In genomic region chr12:100990291-100990690, GRCm38 (mm10) we compare ENCODE assay signal across 12 mouse cellular contexts. TPM values are rescaled to one million over a fixed set of nuclear protein-coding genes. Genes with fewer than 3 reads are reported as not detected.
A peak's percentile ranks its signal among the peaks of the same experiment; 100 is the strongest.
DNase-seq lines count a peak whose midpoint lies in the region; ATAC-seq and TF ChIP-seq lines count a peak whose summit lies in the region.
"Had no signal": no experiment of that assay in that cellular context is flagged by ENCODE, and none has a peak within 500 bp of the region (broad histone marks: within the 10 kb centered on the region; RNA-seq: fewer than 3 reads in every experiment).

No protein-coding gene starts in this region.

- H3K4me2 ChIP-seq in embryonic facial prominence, embryonic 14.5 days (ENCODE audit: low read depth, low read length), result no peak overlapping the region
- no peak overlapping the region for H3K4me2 ChIP-seq in hindbrain, postnatal 0 days (ENCODE audit: low read depth, low read length)
- no peak overlapping the region for H3K4me2 ChIP-seq in neural tube, embryonic 14.5 days (ENCODE audit: low read depth, low read length)
- H3K4me2 ChIP-seq: embryonic facial prominence, embryonic 15.5 days; liver, embryonic 11.5 days had no signal

- H3K36me3 ChIP-seq in embryonic facial prominence, embryonic 14.5 days (ENCODE audit: control insufficient read depth, insufficient read depth, low read length), result no peaks in the 10 kb centered on the region
- no peaks in the 10 kb centered on the region for H3K36me3 ChIP-seq in hindbrain, postnatal 0 days (ENCODE audit: insufficient read depth, low read length)
- no peaks in the 10 kb centered on the region for H3K36me3 ChIP-seq in neural tube, embryonic 14.5 days (ENCODE audit: control insufficient read depth, insufficient read depth, low read length)
- H3K36me3 ChIP-seq: embryonic facial prominence, embryonic 15.5 days had no signal

- H3K27me3 ChIP-seq in embryonic facial prominence, embryonic 14.5 days (replicated peaks; ENCODE audit: control insufficient read depth, insufficient read depth, low read length), result no peaks in the 10 kb centered on the region
- H3K27me3 ChIP-seq in hindbrain, postnatal 0 days (ENCODE audit: insufficient read depth, low read length), result no peaks in the 10 kb centered on the region
- no peaks in the 10 kb centered on the region for H3K27me3 ChIP-seq in neural tube, embryonic 14.5 days (ENCODE audit: control insufficient read depth, insufficient read depth, low read length)
- H3K27me3 ChIP-seq: embryonic facial prominence, embryonic 15.5 days had no signal

- intact Hi-C loops in left cerebral cortex, postnatal 4 days (cut with DNase I), result no loop called here
- intact Hi-C loops in left cerebral cortex, postnatal 36 days (cut with DNase I), result no loop called here

- WGBS in embryonic facial prominence, embryonic 14.5 days, result 6% methylated on average over 12 of the region's 12 CpGs
- WGBS in hindbrain, postnatal 0 days, result 17% methylated on average over 12 of the region's 12 CpGs
- 10% methylated on average over 12 of the region's 12 CpGs for WGBS in neural tube, embryonic 14.5 days

- ATAC-seq in embryonic facial prominence, embryonic 14.5 days (ENCODE audit: low read depth), result peak; percentile 66
- ATAC-seq in hindbrain, postnatal 0 days, result peak; percentile 61
- ATAC-seq in neural tube, embryonic 14.5 days (ENCODE audit: low read depth), result peak; percentile 85

- peak; percentile 79 for DNase-seq in left cerebral cortex, postnatal 4 days
- DNase-seq in left cerebral cortex, postnatal 36 days (ENCODE audit: low spot score in 2 of 2), result no peak
- peak; percentile 68 for DNase-seq in embryonic facial prominence, embryonic 14.5 days (ENCODE audit: low spot score)
- peak; percentile 82 for DNase-seq in hindbrain, postnatal 0 days (ENCODE audit: low spot score)
- no peak for DNase-seq in right cerebral cortex, postnatal 10 days (ENCODE audit: low spot score in 2 of 2)
- DNase-seq in frontal cortex, postnatal 14 days (ENCODE audit: low spot score in 2 of 2), result no peak
- DNase-seq in right cerebral cortex, postnatal 36 days (ENCODE audit: low spot score in 2 of 2), result no peak
- DNase-seq: adrenal gland, adult 2 months; kidney, adult 9 months had no signal

- peaks cover 12% of the 10 kb centered on the region; the same call in 1 of the 2 replicates for H3K4me1 ChIP-seq in embryonic facial prominence, embryonic 14.5 days (ENCODE audit: control insufficient read depth, insufficient read depth, low read length)
- peaks cover 19% of the 10 kb centered on the region for H3K4me1 ChIP-seq in hindbrain, postnatal 0 days (ENCODE audit: insufficient read depth, low read length)
- H3K4me1 ChIP-seq in neural tube, embryonic 14.5 days (ENCODE audit: control insufficient read depth, insufficient read depth, low read length), result peaks cover 29% of the 10 kb centered on the region

- no peak for TF ChIP-seq CTCF in hindbrain, postnatal 0 days (IDR thresholded peaks at IDR 0.05; ENCODE audit: low read depth)

- no peak overlapping the region for H3K4me3 ChIP-seq in embryonic facial prominence, embryonic 14.5 days (ENCODE audit: low read depth, low read length)
- no peak overlapping the region for H3K4me3 ChIP-seq in hindbrain, postnatal 0 days (ENCODE audit: low read length)
- no peak overlapping the region for H3K4me3 ChIP-seq in neural tube, embryonic 14.5 days (ENCODE audit: low read depth, low read length)
- H3K4me3 ChIP-seq: embryonic facial prominence, embryonic 15.5 days had no signal

- no peak overlapping the region for H3K27ac ChIP-seq in embryonic facial prominence, embryonic 14.5 days (replicated peaks; ENCODE audit: low read depth, low read length)
- H3K27ac ChIP-seq in hindbrain, postnatal 0 days, result peak overlapping the region; percentile 49; the same call in 1 of the 2 replicates
- 0 out of 2 replicates have a peak overlapping the region, but pooled peaks have one; percentile 35 for H3K27ac ChIP-seq in neural tube, embryonic 14.5 days (ENCODE audit: low read depth, low read length)
- H3K27ac ChIP-seq: embryonic facial prominence, embryonic 15.5 days had no signal

- no peaks in the 10 kb centered on the region for H3K9me3 ChIP-seq in embryonic facial prominence, embryonic 14.5 days (ENCODE audit: control insufficient read depth, low read length)
- H3K9me3 ChIP-seq in hindbrain, postnatal 0 days (ENCODE audit: low read length), result no peaks in the 10 kb centered on the region
- H3K9me3 ChIP-seq in neural tube, embryonic 14.5 days (ENCODE audit: control insufficient read depth, low read length), result no peaks in the 10 kb centered on the region
- H3K9me3 ChIP-seq: embryonic facial prominence, embryonic 15.5 days had no signal

- H3K9ac ChIP-seq in embryonic facial prominence, embryonic 14.5 days (ENCODE audit: low read depth, low read length), result no peak overlapping the region
- no peak overlapping the region for H3K9ac ChIP-seq in hindbrain, postnatal 0 days (replicated peaks; ENCODE audit: low read length)
- H3K9ac ChIP-seq in neural tube, embryonic 14.5 days (replicated peaks; ENCODE audit: low read depth, low read length), result no peak overlapping the region
- H3K9ac ChIP-seq: embryonic facial prominence, embryonic 15.5 days had no signal

RNA-seq across cellular contexts. Expression of gene Ccdc88c, which starts 38.6 kb away (rescaled TPM):
- 10 to 100 TPM; 35.9 to 40.3 TPM for total RNA-seq in left cerebral cortex, postnatal 4 days (2021)
- total RNA-seq in left cerebral cortex, postnatal 36 days (2021), result 10 to 100 TPM; 16.7 to 28.8 TPM
- 5.5 and 6.9 TPM in 2 replicates for polyA plus RNA-seq in embryonic facial prominence, embryonic 14.5 days (2014; fragmentation: Nextera tagmentation; extraction: Ambion mirVana)
- 17.7 and 23.3 TPM in 2 replicates for total RNA-seq in hindbrain, postnatal 0 days (2014; rRNA removed)
- 11.2 and 13.0 TPM in 2 replicates for polyA plus RNA-seq in hindbrain, postnatal 0 days (2015; fragmentation: Nextera tagmentation; extraction: Ambion mirVana)
- 13.6 and 14.6 TPM in 2 replicates for polyA plus RNA-seq in neural tube, embryonic 14.5 days (2014; fragmentation: Nextera tagmentation; extraction: Ambion mirVana)

Comparison
In these comparisons a context has a peak if more than half of its experiments do, and no peak if none do; other contexts are left out.
1. DNase-seq: peak in left cerebral cortex, postnatal 4 days (single experiment), embryonic facial prominence, embryonic 14.5 days (single experiment) and hindbrain, postnatal 0 days (single experiment); none in left cerebral cortex, postnatal 36 days (0 of 2), right cerebral cortex, postnatal 10 days (0 of 2), frontal cortex, postnatal 14 days (0 of 2) and right cerebral cortex, postnatal 36 days (0 of 2).
2. Peak in every context shown above with its lines, with median percentiles within 50 percentile points of each other: ATAC-seq.